Mouse (Mus musculus) activated CD4-positive, CD25-positive, alpha-beta regulatory T cell, adult 9 weeks (primary cell): Measurements from ENCODE around the gene Zfp13. TPM values are rescaled to one million over a fixed set of nuclear protein-coding genes. Genes with fewer than 3 reads are reported as not detected.

Experiments used
- polyA plus RNA-seq: library from polyadenylated mRNA; unstranded; fragments of 100-300 nt; shearing (Covaris generic); gene quantifications from one replicate; pipeline ENCODE4 v1.2.1, GENCODE M21; 2017

Zfp13 gene
- polyA plus RNA-seq, result not detected

GRCm38 (mm10) chr17:23598582-23599552 is at the start of gene Zfp13:
Gene Zfp13, minus strand, starts transcription at chr17:23599487.

GRCm38 (mm10) chr17:23644613-23645495 is 45.6 kb upstream of the Zfp13 start, which contains the start of gene Mmp25:
Gene Mmp25, minus strand, starts transcription at chr17:23645277.

GRCm38 (mm10) chr17:23600641-23601622 is 1.6 kb upstream of the Zfp13 start, which contains the start of gene Zscan10:
Gene Zscan10, plus strand, starts transcription at chr17:23600856.

GRCm38 (mm10) chr17:23563595-23564367 is 35.5 kb downstream of the Zfp13 start, which contains the start of gene Zfp213:
Gene Zfp213, minus strand, starts transcription at chr17:23564238.

Other genes with a start within 250 kb of the Zfp13 start
- gene Vmn2r116, start 214.9 kb downstream of the Zfp13 start, polyA plus RNA-seq, result not detected
- not detected for gene Vmn2r117, start 119.8 kb downstream of the Zfp13 start, polyA plus RNA-seq
- 14.2 TPM for gene Zfp213, start 35.2 kb downstream of the Zfp13 start, polyA plus RNA-seq
- gene Zscan10, start 1.4 kb upstream of the Zfp13 start, polyA plus RNA-seq, result 0.89 TPM
- gene Mmp25, start 45.8 kb upstream of the Zfp13 start, polyA plus RNA-seq, result 0.60 TPM
- not detected for gene Bicdl2, start 61.0 kb upstream of the Zfp13 start, polyA plus RNA-seq
- gene Hcfc1r1, start 74.1 kb upstream of the Zfp13 start, polyA plus RNA-seq, result 64.9 TPM
- gene Thoc6, start 74.4 kb upstream of the Zfp13 start, polyA plus RNA-seq, result 31.2 TPM
- gene Tnfrsf12a, start 78.0 kb upstream of the Zfp13 start, polyA plus RNA-seq, result 6.5 TPM
- gene Cldn6, start 79.8 kb upstream of the Zfp13 start, polyA plus RNA-seq, result not detected
- gene Cldn9, start 84.5 kb upstream of the Zfp13 start, polyA plus RNA-seq, result not detected
- gene 1520401A03Rik, start 123.3 kb upstream of the Zfp13 start, polyA plus RNA-seq, result not detected
- 19.9 TPM for gene Pkmyt1, start 126.8 kb upstream of the Zfp13 start, polyA plus RNA-seq
- 8.8 TPM for gene Paqr4, start 141.4 kb upstream of the Zfp13 start, polyA plus RNA-seq
- gene Kremen2, start 146.3 kb upstream of the Zfp13 start, polyA plus RNA-seq, result 5.7 TPM
- gene Flywch1, start 172.1 kb upstream of the Zfp13 start, polyA plus RNA-seq, result 31.6 TPM
- gene Flywch2, start 186.6 kb upstream of the Zfp13 start, polyA plus RNA-seq, result 4.9 TPM
- 454 TPM for gene Srrm2, start 191.0 kb upstream of the Zfp13 start, polyA plus RNA-seq
- gene Elob, start 229.6 kb upstream of the Zfp13 start, polyA plus RNA-seq, result 708 TPM
- 0.49 TPM for gene Prss33, start 236.6 kb upstream of the Zfp13 start, polyA plus RNA-seq
- not detected for gene Prss32, start 244.4 kb upstream of the Zfp13 start, polyA plus RNA-seq
- 5.6 TPM for gene Prss41, start 244.7 kb upstream of the Zfp13 start, polyA plus RNA-seq